Mouse (Mus musculus): ENCODE results near the gene Anks1b.

Anks1b gene

DNA sequence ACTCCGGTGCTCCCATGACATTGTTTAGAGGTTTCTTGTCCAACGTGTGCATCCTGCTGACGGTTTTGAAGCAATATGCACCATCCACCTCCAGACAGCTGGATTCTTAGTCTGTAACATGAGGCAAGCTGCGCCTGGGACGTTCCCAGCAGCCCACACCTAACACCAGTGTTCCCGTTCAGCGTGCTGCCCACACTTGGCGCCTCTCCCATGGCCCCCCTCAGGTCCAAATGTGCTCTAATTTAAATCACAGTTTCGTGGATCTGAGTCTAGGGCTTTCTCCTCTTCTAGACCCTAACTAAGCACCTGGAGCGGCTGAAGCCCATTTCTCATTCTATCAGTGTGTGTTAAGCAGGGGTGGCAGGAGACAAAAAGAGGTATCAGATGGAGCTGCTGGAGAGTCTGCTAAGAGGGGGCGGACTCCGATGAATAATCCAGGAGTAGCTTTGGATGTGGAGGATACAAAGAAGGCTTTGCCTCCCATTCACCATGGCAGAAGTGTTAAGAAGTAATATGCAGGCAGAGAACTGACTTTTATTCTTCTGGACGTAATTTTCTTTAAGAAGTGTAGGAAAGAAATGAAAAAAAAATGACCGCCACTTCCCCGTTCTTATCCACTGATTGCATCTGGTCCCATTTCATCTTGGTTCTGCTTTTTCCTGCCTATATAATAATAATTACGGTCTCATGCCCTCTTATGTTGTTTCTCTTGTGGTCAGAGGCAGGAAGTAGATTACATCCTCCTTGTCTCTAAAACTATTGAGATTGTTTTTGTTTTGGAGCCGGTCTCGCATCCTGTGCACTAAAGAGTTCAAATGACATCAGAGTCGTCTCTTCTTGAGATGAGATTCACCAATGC is 986.6 kb downstream of the Anks1b start:
- DNase-seq (ENCODE audit: low spot score) = no peak

DNA sequence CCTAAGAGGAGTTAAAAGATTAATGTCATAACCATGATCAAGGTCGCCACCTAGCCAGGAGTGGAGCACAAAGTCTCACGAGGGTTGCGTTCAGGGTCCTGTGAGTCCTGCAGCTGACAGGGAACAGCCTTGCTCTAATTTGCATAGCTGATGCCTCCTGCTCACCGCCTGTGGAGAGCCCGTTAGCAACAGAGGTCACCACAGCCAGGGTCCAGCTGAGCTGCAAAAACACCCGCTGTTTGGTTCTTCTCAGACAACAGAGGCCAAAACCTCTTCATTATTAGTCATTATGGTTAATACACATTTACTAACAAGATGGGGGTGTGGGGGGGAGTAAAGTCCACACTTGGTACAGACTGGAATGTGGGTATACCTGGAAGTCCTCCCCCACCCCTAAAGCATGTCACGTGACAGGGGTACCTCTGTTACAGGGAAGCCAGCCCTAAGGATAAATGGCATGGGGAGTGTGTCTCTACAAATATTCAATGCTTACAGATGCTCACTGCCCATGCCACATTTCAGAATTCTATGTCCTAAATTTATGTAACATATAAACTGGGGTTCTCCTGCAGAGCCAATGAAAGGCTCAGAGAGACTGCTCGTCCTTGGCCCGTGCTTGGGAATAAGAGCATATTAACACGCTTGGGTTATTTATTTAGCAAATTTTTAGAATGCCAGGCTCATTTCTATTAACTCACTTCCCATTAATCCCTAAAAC is 990.7 kb downstream of the Anks1b start:
- no peak for DNase-seq (ENCODE audit: low spot score)

DNA sequence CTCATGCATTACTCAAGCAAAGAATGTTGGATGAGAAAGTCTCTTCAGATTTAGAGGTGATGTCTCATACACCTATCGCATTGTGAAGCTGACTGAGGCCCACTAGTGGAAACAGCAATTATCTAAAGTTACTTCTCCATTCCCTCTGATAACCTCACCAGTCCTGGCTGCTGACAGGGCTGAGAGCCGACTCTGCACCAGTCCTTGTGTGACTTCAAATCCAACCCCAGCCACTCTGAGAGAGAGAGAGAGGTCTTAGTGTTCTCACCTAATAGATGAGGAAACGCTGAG is 991.2 kb downstream of the Anks1b start:
- DNase-seq (ENCODE audit: low spot score) = no peak

DNA sequence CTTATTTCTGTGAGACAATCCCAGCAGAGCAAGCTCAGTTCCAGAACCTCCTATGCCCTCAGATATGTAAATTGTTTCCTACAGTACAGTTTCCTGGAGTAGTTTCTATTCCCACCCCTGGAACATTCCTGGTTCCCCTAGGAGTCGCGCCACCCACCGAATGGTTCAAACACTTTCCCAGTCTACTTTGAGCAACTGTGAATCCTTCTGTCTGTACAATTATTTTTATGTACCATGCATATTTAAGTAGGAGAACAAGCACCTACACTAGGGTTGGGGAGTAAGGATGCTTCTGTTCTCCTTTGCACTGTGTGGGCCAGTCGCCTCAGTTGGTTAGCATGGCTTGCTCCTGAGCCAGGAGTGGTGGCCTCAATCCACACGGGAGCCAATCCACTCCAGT is 999.9 kb downstream of the Anks1b start:
- no peak for DNase-seq (ENCODE audit: low spot score)

DNA sequence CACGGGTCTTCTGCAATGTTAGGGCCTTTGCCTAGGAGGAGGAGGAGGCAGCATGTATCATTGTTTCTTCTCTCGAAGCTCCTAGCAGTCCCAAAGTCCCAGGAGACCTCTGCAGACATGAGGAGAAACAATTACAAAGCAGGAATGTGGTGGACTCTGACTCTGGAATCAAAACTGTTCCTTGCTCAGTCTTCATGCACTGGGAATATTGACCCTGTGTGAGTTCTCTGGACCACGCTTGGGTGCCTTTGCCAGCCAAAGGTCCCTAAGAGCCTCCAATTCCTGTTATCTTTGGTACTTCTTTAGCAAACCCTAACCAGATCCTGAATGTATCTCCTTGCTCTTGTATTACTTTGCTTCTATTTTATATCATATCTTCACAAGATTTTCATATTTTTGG is 1000.9 kb downstream of the Anks1b start:
- no peak for DNase-seq (ENCODE audit: low spot score)

DNA sequence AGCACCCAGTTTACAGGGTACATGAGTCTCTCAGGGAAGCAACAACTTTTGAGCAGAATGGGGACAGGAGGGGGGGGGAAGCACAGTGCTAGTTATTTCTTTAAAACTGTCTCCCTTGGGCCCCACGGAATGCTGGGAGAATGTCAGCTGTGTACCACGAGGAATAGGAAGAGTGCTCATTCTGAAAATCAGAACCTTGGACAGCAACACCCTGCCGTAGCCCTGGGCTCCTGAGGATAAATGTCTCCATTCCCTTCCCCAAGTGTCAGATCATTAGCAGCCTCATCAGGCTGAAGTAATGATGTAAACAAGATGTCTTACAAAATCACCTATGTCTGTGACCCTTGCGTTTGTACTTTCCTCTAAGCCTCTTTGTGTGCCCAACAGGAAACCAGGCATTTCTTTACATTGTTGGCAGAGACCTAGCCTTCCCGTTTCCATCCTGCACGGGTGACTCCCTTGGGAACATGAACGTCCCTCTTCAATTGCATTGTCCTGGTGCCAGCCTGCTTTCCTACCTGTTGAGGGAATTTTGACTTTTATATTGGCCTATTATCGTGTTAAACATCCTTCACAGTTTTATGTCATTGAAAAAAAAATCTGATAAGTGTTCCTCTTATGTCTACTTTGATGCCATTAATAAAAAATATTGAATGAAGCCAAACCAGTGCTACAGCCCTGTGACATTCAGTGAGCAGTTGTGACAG is 1007.7 kb downstream of the Anks1b start:
- no peak for DNase-seq (ENCODE audit: low spot score)

DNA sequence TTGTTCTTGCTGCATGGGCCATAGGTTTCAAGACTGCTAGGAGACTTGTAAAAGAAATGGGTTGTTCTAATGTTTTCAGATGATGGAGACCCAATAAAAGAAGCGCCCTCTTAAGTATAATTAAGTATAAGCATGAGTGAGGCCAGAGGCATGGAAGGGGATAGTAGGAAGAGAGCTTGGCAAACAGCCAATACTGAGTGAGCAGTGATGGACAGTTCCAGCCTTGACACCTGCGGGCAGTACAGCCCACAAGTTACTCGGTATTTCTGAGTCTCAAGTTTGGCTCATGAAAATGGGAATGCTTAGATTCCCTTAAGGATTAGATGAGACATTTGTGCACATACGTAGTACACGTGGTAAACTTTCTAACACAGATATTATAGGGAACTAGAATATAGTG is 1016.3 kb downstream of the Anks1b start:
- DNase-seq (ENCODE audit: low spot score) = no peak

DNA sequence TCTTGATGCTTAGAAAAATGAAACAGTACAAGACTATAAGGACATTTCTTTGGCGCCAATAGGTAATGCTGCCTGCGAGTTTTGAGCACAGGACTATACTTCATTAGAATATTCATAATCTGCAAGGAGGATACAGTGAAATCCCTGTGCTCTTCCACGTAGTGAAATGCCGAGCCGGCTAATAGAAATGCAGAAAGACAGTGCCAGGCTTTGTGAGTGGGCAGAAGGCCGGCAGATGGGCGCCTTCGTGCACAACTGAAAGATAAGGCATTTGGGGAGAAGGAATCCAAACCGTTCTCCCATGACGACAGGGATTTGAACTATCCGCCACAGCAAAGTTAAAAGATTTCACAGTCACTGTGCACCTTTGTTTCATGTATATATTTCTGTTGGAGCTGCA is 1019.4 kb downstream of the Anks1b start:
- DNase-seq (ENCODE audit: low spot score) = no peak

DNA sequence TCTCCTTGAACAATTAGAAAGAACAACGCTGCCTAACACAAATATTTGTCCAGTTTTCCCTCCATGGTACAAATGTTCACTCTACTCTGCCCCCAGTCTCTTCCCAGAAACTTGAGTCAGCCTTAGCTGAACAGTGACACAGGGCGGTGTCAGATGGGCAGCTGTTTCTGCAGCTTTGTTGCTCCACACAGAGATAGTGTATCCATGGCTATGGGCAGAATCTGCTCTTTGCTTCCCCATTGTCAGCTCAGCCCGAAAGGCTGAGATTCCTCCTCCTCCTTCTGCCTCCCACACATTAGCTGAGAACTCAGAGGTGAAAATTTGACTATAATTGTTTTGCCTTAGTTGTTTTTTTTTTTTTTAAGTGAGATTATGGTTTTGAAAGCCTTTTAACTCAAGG is 1024.6 kb downstream of the Anks1b start:
- DNase-seq (ENCODE audit: low spot score) = no peak

DNA sequence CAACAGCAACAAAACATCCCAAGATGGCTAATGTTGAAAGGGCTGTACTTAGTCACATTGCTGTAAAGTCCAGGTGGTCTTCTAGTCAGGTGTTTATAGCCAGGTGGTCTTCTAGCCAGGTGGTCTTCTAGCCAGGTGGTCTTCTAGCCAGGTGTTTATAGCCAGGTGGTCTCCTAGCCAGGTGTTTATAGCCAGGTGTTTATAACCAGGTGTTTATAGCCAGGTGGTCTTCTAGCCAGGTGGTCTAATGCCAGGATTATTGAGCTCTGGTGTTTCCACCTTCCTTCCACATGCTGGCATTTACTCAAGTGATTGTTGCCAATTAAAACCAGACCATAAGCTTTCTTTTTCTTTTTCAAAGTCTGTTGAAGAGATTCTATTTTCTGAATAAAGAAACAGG is 1030.9 kb downstream of the Anks1b start:
- no peak for DNase-seq (ENCODE audit: low spot score)

DNA sequence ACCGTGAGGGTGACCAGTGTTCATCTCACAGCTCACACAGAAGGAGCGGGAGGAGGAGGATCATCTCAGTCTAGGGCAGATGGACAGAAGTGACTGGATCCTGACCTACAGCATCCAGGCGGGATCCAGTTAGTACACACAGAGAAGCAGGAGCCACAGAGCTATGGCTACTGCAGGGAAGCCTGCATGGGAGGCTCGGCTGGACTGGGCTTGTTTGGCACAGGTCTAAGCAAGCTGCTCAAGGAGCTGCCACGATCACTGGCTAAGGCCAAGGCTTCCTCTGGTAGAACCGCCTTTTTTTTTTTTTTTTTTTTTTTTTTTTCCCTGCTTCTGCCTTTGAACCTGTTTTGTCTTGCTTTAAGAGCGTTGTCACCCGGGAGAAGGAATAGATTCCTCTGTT is 1034.1 kb downstream of the Anks1b start:
- no peak for DNase-seq (ENCODE audit: low spot score)

DNA sequence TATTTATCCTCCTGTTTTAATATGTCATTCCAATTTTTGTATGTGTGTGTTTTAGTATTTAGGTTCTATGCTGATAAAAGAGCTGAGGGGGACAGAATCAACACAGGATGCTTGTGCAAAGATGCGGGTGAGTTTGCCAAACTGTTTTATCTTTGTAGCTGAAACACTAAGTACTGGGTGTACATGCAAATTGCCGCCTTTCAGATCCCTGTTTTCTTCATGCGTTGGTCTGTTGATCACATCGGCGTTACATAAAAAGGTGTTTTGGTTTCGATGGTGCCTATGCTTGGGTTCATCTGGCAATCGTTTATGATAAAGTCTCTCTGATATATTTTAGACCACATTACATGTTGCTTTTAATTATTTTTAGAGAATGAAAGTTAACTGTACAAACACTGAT is 1050.2 kb downstream of the Anks1b start:
- no peak for DNase-seq (ENCODE audit: low spot score)

DNA sequence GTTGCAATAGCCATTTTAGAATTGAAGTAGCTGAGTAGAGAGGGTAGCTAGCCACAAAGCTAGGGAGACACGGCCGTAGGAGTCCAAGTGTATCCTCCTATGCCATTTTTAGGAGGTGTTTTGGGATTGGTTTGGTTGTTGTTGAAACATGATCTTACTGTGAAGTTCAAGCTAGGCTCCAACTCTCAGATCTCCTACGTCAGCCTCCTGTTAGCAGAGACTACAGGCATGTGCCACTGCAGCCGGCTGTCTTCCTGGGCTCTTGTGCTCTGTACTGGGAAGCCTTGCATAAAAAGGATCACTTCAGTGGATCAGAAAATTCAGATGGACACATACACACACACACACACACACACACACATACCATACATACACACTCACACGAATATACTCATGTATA is 1059.8 kb downstream of the Anks1b start:
- DNase-seq (ENCODE audit: low spot score) = no peak

DNA sequence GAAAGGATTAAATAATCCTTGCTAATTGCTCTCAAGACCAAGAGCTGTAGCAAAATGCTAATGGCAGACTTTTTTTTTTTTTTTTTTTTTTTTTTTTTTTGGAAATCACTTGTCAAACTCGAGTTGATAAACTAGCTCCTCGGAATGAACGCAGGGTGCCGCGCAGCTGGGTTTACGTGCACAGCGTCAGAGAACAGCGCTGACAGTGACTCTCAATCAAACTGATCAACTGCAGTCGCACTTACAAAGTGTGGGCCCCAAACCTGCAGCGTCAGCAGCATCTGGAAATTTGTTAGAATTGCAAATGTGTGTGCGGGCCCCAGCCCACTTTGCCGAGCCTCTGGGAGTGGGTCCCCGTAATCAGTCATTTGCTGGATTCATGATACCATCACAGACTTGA is 1061.4 kb downstream of the Anks1b start:
- DNase-seq (ENCODE audit: low spot score) = no peak

DNA sequence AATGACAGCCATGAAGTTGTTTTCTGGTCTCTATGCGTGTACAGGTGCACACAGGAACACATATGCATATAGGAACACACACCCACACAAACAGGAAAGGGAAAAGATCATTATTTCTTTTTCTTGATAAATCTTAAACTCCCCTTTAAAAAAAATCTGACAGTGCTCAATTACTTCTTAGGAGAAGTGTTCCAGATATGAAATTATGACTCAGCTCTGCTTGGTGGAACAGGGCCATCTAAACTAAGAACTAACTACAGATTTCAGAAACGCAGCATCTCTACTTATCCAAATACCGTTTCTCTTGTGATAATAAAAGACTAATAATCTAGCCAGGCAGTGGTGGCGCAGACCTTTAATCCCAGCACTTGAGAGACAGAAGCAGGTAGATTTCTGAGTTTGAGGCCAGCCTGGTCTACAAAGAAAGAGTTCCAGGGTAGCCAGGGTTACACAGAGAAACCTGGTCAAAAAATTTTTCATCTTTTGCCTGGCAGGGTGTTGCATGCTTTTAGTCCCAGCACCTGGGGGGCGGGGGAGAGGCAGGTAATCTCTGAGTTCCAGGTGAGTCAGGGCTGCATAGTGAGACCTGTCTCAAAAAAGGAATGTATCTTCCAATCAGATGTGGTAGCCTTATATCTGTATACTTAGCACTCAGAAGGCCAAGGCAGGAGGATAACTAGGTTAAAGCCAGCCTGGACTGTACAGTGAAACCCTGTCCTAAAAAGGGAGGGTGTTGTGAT is 1064.6 kb downstream of the Anks1b start:
- no peak for DNase-seq (ENCODE audit: low spot score)

DNA sequence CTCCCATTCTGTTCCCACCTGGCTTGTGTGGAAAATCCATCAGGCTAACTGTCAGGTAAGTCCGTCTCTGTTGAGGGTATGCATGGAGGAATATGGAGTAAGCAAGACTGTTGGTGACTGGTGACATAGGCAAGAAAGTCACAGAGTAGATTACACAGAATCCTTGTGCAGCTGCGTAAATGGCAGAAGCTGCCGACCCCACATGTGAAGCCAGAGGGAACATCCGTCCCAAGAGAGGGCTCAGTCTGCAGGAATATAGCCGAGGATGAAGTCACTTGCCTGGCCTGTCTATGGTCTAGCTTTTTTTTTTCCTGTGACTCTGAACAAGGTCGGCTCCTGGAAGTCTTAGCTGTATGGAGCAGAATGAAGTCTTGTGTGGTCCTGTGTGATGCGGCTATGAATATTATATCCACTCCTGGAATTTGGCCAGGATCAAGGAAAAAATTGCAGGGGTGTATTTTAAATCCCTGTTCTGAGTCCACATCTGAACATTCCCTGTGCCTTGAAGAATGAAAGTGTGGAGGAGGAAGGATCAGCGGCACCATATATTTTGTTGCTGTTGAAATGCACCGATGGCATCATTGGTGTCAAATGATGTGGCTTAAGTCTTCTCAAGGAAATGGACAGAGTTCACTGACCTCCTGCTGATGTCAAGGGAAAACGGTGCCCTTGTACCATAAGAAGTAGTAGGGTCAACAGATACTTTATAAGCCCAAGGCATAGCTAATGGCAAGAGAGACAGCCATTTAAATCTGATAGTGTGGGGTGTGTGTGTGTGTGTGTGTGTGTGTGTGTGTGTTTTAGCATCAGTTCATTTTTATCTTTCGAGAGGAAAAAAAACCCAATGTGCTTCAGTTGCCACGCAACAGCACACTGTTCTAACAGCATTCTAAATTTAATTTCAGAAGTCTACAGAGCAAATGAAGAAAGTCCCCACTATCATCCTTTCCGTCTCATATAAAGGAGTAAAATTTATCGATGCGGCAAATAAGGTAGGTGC is 1067.5 kb downstream of the Anks1b start:
- DNase-seq (ENCODE audit: low spot score) = no peak

DNA sequence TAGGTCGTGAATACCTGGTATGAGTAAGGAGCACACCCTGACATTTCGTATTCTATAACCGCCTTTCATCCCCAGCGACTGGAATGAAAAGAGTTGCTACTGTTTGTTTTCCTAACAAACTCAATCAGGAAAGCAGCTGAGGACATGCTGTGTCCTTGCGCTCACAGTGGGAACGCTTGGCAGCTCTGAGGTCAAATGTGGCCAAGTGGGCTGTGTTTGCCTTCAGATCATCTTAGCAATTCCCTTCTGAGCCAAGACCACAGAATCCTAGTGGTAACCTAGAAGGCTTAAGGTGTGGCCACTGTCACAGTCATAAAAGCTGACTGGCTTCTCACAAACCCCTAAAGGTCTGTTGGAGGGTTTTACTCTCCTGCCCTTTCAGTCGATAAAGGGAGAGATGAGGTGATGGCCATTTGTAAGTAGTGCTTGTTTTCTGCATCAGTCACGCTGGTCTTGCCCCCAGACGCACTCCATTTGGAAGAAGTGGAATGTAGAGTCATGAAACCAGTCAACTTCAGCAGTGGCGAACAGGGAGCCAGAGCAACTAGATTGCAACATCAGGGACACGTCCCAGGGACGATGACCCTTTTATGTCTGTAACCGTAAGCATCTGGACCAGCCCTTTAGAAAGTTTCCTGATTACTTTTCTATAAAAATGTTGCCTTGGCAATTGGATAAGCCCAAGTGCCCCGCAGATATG is 1068.8 kb downstream of the Anks1b start:
- no peak for DNase-seq (ENCODE audit: low spot score)

DNA sequence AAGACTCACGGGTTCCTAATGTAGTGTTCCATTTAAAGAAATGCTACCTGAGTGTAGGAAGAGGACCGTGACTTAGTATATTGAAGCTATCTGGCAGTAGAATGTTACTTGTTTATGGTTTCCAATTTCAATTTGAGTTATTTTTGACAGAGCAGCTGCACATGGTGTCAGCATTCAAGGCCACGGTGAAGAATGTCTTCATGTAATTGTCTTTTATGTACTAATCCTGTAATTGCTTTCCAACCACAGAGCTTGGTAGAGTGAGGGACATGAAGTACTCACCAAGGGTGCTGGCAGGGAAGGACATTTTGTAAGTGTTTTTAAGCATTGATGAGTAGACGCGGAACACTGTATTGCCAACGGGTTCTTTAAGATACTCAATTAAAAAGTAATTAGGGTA is 1073.7 kb downstream of the Anks1b start:
- DNase-seq (ENCODE audit: low spot score) = no peak

DNA sequence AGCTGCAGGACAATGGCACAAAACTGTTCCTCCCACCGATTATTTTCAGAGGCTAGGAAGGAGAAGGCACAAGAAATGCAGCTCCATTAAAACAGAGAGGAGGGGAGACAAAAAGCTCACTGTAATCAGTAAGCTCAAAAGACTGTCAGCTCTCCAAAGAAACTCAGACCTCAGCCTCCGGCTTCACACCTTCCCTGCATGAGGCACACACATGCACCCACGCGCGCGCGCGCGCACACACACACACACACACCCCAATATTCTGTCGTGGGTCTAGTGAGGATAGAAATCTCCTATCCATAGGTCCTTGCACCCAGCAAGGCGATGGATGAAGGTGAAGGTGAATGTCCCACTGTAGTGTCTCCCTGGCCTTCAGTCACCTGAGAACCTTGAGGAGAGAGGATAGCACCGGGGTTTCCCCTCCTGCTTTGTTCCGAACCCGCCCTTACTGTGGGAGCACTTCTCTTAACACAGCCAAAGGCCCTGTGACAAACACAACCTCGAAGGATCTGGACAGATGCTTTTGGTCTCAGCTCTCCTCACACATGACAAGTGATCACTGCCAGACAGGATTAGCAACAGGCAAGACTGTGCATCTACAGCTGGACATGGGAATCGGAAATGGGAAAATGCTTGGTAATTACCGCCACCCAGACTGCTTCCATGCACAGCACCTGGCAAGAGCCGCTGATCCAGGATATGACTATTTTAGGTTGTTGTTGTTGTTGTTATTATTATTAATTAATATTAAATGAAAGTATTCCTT is 1074.5 kb downstream of the Anks1b start:
- DNase-seq (ENCODE audit: low spot score) = no peak
